Mouse (Mus musculus): ENCODE results near the gene Lrrc4.
A peak's percentile ranks its signal among the peaks of the same experiment; 100 is the strongest.

Lrrc4 gene

GRCm38 (mm10) chr6:28761728-28762127, 69.8 kb downstream of the Lrrc4 start:
- DNase-seq: no peak

- no peak for DNase-seq
Measured at GRCm38 (mm10) chr6:28758293-28758692, 73.3 kb downstream of the Lrrc4 start.

GRCm38 (mm10) chr6:28756306-28757018, 75.1 kb downstream of the Lrrc4 start:
- DNase-seq: no peak

GRCm38 (mm10) chr6:28754127-28754898, 77.2 kb downstream of the Lrrc4 start:
- no peak for DNase-seq

- DNase-seq: no peak
Measured at GRCm38 (mm10) chr6:28753681-28754080, 77.9 kb downstream of the Lrrc4 start.

- DNase-seq: no peak
Measured at GRCm38 (mm10) chr6:28753217-28753616, 78.3 kb downstream of the Lrrc4 start.

GRCm38 (mm10) chr6:28751186-28751585, 80.4 kb downstream of the Lrrc4 start:
- DNase-seq: no peak

- DNase-seq: peak; percentile 54
Measured at GRCm38 (mm10) chr6:28749224-28749623, 82.3 kb downstream of the Lrrc4 start.

GRCm38 (mm10) chr6:28747931-28748670, 83.4 kb downstream of the Lrrc4 start:
- DNase-seq: peak; percentile 93

- no peak for DNase-seq
Measured at GRCm38 (mm10) chr6:28747025-28747424, 84.5 kb downstream of the Lrrc4 start.

- no peak for DNase-seq
Measured at GRCm38 (mm10) chr6:28745864-28746263, 85.7 kb downstream of the Lrrc4 start.

GRCm38 (mm10) chr6:28743586-28743985, 88.0 kb downstream of the Lrrc4 start:
- DNase-seq: peak; percentile 54

GRCm38 (mm10) chr6:28737601-28738000, 93.9 kb downstream of the Lrrc4 start:
- no peak for DNase-seq

- no peak for DNase-seq
Measured at GRCm38 (mm10) chr6:28736665-28737064, 94.9 kb downstream of the Lrrc4 start.

- no peak for DNase-seq
Measured at GRCm38 (mm10) chr6:28735116-28735515, 96.4 kb downstream of the Lrrc4 start.

GRCm38 (mm10) chr6:28733884-28734647, 97.5 kb downstream of the Lrrc4 start:
- no peak for DNase-seq

GRCm38 (mm10) chr6:28731246-28731645, 100.3 kb downstream of the Lrrc4 start:
- DNase-seq: no peak

GRCm38 (mm10) chr6:28729649-28730048, 101.9 kb downstream of the Lrrc4 start:
- DNase-seq: no peak

GRCm38 (mm10) chr6:28729236-28729635, 102.3 kb downstream of the Lrrc4 start:
- no peak for DNase-seq

GRCm38 (mm10) chr6:28724776-28725175, 106.8 kb downstream of the Lrrc4 start:
- no peak for DNase-seq

- no peak for DNase-seq
Measured at GRCm38 (mm10) chr6:28723059-28723458, 108.5 kb downstream of the Lrrc4 start.

GRCm38 (mm10) chr6:28720391-28721171, 111.0 kb downstream of the Lrrc4 start:
- DNase-seq: peak; percentile 60

Measured in cerebellum, adult 9-10 months (tissue).